Mouse (Mus musculus): Measurements from ENCODE around the gene Kdf1.
"Not testable (repeated sequence)": the region's sequence is repeated elsewhere in the genome, so short reads cannot be mapped to it uniquely, and the experiment has no call there.

Kdf1 gene

DNA sequence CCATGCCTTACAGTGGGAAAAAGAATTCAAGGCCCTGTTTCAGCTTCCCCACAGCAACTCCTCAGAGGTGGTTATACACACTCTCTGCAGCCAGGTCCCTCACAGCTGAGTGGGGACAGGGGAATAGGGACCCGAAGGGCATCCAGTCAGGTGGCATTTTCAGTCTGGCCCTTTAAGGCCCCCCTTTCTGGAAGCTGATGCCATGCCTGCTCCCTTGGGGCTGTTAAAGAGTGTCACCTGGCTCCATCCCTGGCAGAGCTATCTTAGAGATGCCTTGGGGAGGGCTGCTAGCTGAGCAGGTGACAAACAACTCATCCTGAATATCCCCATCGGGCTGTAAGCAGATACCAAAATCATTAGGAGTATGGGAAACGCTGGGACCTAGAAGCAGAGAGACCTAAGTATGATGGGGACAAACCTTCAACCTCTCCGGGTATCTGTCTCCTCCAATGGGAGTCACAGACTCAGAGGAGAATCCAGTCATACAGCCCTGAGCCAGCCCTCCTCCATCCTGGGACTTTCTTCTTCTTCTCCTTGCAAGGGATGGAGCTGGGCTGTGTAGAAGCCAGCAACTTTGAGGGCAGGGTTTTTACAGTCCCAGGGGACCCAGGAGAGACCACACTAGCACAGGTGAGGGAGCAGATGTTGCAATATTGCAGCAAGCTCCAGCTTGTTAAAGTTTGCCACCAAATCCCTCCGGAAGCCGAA lies 21.9 kb upstream of the Kdf1 start:
- DNase-seq (ENCODE audit: low spot score), result no peak

DNA sequence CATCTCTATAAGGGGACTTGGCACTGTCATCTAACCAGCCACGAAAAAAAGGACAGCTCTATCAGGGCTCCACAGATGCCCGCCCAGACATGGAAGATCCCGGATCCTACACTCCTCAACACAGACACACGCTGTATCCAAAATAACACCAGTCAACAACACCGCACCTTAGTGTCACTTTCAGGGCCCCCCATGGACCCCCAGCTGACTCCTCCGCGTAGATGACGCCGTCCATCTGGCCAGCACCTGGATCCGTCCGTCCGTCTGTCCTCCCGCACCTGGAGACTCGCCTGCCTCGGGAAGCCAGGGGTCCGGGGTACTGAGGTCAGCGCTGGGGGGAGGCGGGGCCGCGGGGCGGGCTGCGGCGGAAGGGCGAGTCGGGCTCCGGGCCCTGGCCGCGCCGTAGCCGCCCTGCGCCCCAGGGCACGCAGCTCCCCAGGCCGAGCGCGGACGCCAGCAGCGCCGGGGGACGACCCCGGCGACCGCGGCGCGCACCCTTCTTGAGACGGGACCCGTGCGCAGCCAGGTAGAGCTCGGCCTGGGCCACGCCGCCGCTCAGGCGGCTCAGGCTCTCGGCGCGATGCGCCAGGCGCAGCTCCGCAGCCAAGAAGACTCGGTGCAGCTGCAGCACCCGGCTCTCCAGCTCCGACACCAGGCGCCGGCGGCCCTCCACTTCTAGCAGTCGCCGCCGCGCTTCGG lies 21.2 kb upstream of the Kdf1 start:
- no peak for DNase-seq (ENCODE audit: low spot score)

DNA sequence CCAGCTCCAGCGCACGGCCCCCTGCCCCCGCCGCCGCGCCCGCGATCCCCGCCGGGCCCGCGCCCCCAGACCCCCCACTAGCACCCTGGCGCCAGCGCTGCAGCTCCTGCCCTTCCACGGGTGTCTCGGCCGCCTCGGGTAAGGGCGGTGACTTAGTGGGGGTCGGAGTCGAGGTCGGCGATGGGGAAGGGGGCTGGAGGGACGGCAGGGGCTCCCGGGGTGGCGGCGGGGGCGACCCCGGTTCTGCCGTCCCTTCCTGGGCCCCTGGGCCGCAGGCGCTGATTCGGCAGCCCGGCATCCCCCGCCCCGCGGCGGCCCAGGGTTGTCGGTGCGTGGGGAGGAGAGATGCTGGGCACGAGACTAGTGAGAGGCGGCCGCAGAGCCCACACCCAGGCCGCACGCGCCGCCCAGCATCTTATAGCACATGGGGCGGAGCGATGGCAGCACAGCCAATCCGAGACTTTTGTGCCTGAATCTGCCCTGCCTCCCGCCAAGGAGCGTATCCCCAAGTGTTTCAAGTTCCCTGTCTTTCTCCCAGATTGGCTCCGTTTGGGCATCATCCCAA lies 20.5 kb upstream of the Kdf1 start, which contains the start of gene Trnp1:
Trnp1 (minus strand) TSS at position 391 of the 565 bp plus-strand sequence.
- no peak for DNase-seq (ENCODE audit: low spot score)

DNA sequence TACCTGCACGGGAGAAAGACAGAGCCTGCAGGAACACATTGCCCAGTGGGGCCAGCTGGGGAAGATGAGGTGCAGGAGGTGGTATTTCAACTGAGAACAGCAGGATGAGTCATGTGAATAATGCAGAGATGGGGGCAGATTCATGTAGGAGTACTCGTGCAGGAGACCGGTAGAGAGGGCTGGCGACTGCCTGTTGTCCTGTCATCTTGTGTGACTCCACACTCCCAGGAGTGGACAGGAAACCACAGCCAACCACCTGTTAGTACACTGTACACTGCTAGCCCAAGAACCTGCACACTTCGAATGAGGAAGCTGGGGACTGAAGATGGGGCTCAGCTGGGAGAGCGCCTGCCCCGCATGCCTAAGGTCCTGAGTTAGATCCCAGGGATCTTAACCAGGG lies 17.2 kb upstream of the Kdf1 start:
- DNase-seq (ENCODE audit: low spot score), result no peak

DNA sequence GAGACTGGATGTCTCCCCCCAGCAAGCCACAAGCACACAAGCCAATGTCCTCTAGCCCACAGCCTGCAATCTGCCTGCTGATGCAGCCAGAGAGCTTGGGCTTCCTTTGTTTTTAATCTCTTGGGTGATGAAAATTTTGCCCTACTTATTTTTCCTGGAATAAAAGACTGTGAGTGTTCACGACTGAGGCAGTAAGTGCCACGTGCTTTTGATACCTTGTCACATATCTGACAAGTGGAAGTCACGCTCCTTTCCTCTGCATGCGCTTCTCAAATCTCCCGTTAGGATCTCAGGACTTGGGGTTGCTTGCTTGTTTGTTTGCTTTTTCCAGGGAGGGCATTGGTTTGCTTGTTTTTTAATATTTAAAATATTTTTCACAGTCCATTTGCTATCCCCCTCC lies 14.5 kb upstream of the Kdf1 start:
- no peak for DNase-seq (ENCODE audit: low spot score)

DNA sequence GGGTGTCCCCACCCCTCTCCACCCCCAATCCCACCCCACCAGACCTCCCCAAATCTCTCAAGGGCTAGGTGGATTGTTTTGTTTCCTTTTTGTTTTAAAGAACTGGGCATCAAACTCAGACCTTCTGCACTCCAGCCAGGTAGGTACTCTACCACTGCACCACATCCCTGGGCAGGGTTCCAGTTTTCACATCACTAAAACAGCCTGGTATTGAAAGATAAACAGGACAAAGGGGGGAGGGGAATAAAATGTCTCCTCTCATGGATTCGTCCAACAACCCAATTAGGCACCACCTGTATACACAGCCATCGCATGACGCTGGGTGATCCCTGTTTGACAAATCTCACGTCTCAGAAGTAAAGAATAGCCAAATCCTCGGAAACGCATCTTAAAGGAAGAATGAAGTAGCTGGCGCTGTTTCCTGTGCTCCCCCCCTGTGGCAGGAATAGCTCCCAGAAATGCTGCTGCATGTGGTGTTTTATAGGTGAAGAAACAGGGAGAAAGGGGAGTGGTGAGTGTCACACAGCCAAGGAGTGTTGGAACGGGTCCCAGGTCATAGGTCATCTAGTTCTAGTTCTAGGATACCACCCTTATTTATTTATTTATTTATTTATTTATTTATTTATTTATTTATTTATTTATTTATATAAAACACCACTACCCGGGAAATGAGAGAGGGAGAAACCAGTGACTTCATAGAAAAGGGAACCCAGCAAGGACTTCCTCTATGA lies 13.8 kb upstream of the Kdf1 start:
- DNase-seq (ENCODE audit: low spot score), result no peak

DNA sequence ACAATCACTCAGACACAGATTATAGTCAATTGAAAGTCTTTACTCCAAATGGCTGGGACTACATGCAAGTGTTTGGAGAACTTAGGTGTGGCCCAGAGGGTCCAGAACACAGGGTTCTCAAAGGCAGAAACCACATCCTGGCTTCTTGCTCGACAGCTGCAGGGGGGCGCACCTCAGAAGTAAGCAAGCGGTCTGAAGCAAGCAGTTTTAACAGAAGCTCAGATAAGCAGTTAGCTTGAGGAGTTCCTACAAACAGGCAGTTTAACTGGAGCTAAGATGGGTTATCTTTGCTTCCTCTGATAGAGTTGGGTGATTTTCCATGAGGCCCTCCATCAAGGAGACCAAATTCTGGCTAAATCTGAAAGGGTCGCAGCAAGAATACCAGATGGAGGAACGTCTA lies 12.2 kb upstream of the Kdf1 start:
- DNase-seq (ENCODE audit: low spot score), result no peak

DNA sequence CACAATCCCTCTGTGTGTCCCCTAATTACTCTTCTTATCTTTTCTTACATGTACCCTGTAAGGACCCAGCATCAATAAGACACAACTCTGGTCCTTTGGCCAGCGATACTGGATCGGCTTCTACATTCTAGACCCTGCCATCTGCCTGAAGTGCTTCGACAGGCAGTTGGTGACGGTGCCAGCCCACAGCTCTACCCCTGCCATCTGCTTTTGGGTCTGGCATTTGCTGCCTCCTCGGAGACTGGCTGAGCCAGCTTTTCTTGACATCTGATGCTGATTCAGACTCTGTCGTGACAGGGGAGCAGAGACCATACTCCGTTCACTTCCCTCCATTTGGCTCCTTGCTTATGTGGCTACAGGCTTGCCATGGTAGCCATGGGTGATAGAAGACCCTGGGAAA lies 9.8 kb upstream of the Kdf1 start:
- DNase-seq (ENCODE audit: low spot score), result no peak

DNA sequence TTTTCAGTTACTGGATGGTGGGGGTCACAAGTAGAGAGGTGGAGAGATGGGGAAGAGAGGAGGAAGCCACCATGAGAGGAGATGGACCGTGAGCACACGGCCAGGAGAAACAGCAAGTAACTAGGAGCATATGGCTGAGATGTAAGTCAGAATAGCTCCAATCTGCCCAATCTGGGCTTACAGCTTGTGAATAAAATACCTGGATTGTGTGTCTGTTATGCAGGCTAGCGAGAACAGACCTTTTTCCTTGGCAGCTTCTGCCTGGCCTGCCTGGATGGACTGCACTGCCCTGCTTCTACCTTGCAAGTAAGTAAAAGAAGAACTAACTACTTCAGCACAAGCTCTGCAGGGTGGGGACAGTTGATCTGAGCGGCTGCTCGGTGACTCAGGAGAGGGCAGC lies 7.7 kb upstream of the Kdf1 start:
- DNase-seq (ENCODE audit: low spot score), result no peak

DNA sequence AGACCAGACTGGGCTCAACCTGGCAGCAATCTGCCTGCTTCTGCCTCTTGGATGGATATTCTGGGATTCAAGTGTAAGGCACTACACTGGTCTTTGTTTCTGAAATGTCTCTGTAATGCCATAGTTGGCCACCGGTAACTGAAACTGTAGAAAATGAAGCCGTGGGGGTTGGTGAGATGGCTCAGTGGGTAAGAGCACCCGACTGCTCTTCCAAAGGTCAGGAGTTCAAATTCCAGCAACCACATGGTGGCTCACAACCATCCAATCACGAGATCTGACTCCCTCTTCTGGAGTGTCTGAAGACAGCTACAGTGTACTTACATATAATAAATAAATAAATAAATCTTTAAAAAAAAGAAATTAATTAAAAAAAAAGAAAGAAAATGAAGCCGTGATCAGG lies 6.3 kb upstream of the Kdf1 start:
- DNase-seq (ENCODE audit: low spot score), result not testable (repeated sequence)

DNA sequence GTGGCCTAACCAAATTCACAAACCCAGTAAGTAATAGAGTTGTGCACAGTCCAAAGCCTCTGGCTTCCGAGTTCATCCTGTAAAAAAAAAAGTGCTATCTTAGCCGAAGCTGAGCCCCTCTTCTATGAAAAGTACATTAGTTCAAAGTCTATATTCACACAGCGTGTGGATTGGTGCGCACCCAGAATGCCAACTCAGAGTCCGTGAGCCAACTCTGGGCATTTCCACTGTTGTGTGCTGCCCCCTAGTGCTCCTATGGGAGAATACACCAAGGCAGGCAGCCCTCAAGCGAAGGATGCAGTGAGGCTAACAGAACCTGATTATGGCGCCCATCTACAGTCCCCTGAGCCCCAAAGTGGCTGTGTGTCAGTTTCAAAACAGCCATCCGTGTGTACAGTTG lies 5.8 kb upstream of the Kdf1 start:
- DNase-seq (ENCODE audit: low spot score), result peak; percentile 62

DNA sequence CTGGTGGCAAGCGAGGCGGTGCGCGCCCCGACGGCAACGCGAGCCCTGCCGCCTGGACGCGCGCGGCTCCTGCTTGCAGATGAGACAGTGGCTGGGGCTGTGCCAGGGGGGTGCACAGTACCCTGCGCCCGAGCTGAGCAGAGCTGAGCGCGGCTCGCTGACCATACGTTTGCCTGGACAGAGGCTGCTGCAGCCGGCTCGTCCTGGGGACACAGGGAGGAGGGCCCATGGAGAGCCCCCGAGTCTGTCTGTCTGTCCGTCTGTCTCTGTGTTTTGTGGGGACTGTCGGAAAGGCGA lies 554 bp downstream of the Kdf1 start:
- no peak for DNase-seq (ENCODE audit: low spot score)

DNA sequence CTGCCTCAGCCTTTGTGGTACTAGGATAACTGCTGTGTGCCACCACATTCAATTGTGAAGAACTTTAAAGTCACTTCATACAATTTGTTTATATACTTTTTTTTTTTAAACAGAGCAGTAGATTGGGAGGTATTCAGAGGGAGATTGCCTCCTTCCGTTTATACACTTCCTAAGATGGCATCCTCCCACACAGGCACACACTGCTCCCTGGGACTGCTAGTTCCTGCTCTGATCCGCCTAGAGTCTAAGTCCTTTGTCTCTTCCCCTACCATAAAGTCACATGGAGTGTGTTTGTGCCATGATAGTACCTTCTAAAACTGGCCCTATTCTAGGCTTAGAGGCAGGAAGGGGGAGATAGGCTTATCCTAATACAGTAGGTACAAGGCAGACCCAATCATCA lies 2.7 kb downstream of the Kdf1 start:
- no peak for DNase-seq (ENCODE audit: low spot score)

DNA sequence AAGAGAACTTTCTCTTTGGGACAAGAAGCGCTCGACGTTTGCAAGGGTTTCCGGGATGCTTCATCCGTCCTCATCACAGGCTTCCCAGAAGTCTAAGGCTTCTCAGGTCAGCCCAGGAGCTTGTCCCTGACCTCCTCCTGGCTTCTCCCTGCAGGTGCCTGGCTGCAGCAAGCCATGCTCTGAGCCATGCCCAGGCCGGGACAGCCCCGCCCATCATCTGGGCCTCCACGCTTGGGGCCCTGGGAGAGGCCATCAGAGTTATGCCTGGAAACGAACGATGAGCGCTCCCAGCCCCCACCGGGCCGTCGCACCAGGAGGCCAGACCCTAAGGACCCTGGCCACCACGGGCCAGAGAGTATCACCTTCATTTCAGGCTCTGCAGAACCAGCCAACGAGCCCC lies 9.0 kb downstream of the Kdf1 start:
- DNase-seq (ENCODE audit: low spot score), result no peak

DNA sequence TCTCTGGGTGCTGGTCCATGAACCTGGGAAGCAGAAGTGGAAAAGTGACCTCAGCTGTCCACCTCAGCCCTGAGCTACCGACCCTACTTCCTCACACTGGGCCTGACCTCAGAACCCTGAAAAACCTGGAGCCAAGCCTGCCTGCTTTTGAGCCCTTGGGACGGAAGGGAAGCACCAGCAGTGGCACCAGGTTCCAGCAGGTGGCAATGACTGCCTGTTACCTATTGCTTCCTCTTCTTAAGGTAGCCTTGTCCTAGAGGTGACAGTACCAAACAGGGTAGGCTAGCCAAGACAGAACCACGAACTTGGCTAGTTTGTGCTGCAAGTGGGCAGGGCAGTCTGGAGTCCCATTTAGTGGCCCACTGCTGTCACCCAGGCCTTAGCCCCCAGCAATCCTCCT lies 14.0 kb downstream of the Kdf1 start:
- no peak for DNase-seq (ENCODE audit: low spot score)

DNA sequence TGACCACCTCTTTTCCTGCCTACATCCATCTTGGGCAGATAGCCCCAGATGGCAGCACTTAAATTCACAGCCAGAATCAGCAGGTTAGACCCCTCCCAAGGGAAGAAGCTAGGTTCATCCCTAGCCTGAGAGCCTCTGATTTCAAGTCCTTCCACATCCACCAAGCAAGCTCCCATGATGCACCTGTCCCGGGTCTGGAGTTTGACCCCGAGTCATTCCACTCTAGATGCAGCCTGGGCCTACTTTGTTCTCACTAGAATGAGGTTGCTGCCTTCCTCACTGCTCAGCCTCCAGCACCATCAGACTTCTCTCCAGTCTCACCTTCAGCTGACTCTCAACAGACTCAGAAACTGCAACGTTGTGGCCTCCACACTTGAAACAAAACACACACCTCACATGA lies 17.3 kb downstream of the Kdf1 start:
- DNase-seq (ENCODE audit: low spot score), result no peak

DNA sequence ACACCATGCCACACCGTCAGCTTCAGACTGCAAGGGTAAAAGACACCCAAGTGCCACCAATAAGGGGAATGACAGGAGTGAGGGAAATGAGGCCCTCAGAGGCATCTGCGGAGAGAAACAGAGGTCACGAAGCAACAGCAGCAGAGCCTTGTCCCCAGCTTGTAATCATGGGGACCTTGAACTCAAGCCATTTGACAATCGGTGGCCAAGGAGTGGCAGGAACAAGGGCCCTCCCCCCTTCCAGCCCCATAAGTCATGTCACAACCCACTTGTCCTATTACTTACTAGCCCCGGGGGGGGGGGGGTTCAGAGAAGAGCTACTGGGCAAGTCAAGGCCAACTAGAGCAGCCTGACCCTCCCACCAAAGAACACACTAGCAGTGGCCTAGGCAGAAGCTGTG lies 17.9 kb downstream of the Kdf1 start:
- DNase-seq (ENCODE audit: low spot score), result no peak

DNA sequence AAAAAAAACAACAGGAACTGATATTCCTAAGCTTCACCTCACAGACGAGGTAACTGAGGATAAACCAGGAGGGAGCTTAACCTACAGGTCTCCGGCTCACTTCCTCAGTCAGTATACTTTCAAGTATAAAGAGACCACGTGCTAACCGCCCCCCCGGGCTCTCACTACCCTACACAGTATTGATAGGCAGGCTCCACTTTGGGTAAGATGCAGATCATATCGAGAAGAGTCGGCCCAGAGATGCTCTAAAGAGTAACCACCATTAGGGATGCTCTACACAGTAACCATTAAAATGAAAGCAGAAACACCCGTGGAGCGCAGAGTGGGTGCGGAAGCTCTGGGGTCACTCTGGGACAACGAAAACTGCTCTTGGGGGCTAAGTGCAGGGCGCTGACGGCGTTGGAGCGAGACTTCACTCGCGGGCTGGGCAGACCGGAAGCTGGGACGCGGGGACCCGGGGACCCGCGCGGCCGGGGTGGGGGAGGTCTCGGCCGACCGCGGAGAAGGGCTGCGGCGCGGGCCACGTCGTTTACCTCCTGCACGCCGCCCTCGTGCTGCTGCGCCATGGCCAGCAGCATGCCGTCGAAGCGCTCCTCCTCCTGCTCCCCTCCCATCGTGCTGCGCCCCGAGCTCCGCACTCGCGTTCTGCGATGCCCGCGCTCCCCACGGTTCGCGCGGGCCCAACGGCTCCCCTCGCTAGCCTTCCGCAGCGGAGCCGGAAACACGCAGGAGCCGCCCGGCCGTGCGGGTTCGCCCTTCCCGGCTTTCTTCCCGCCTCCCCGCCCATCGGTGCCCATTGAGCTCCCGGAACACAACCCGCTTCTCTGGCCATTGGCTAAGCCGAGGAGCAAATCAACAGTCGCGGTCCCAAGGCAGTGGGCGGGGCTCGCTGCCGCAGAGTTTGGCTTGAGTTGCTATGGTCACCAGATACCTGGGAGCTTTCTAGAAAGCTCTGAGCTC lies 26.8 kb downstream of the Kdf1 start, which contains the start of gene Nudc:
Nudc (minus strand) TSS at position 725 of the 960 bp plus-strand sequence.
- DNase-seq (ENCODE audit: low spot score), result peak; percentile 88

DNA sequence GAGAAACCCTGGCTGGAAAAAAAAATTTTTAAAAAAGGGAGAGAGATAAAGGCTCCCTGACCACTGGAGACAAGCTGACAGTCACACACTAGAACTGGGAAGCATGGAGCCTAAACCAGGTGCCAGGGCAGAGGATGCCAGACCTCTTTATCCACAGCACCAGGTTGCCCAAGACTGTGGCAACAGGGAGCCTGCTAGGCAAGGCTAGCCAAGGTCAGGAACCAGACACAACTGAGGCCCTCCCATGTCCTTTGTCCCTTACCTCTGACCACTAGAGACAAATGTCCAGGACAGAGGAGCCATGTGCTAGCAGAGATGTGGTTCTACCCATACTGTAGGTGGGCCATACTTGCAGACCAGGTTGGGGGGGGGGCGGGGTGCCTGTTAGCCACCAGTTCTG lies 33.3 kb downstream of the Kdf1 start:
- DNase-seq (ENCODE audit: low spot score), result no peak

DNA sequence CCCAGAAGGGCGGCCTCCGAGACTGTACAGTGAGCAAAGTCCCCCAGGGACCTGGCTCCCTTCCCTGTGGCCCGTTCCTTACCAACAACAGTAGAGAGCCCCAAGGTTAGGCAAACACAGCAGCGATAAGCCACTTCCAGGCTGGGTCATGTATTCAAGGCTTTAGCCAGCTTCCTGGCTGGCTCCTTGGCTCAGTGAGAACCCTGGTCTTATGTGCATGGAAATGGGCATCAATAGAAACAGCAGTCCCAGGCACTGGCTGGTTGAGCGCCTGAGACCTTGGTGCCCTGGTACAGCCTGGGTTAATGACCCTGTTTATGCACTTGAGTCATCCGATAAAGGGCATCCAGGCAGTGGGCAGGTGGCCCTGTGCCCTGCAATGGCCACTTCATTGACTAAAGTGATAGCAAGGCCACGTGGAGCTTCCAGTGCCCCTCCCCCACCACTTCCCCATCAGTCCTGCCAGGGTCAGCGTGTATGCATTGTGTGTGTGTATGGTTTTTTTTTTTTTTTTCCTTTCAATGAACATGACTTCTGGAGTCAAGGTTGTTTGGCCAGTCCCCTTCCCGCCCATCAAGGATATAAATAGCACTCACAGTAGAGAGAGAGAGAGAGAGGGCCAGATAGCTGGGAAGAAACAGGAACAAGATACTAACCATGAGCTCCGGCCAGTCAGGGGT lies 34.1 kb downstream of the Kdf1 start, which contains the start of gene Nr0b2:
Nr0b2 (plus strand) TSS at position 609 of the 680 bp plus-strand sequence.
- DNase-seq (ENCODE audit: low spot score), result no peak

All from ovary, postnatal 14 days (tissue).